In the genomic region with DNA sequence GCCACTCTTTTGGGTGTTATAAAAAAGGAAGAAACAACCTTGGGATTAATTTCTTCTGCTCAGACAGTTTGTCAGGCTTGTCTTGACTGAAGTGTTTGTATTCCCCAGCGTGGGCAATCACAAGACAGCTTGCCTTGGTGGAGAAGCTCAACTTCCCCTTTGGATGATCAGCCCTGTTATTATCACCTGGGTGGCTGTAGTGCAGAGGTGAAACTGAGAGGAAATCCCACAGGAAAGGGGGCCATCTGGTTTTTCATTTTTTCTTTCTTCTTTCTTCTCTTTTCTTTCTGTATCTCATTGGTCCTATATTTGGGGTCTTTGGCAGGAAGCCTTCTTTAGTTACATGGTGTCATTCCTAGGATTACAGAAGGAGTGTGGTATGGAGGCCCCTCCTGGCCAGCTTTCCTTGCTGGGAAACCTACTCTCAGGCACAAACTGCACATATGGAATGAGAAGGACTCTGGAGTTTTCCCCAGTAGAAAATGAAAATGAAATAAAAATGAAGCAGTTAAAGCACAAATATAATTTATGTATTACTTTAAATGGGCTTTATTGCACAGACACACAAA, we compare ENCODE assay signal across 19 mouse cellular contexts. TPM values are rescaled to one million over a fixed set of nuclear protein-coding genes. Genes with fewer than 3 reads are reported as not detected.
DNase-seq lines count a peak whose midpoint lies in the region; ATAC-seq and TF ChIP-seq lines count a peak whose summit lies in the region.
"Had no signal": no experiment of that assay in that cellular context is flagged by ENCODE, and none has a peak within 500 bp of the region (broad histone marks: within the 10 kb centered on the region; RNA-seq: fewer than 3 reads in every experiment).

No protein-coding gene starts in this region.

- H3K36me3 ChIP-seq in intestine, embryonic 14.5 days (ENCODE audit: control insufficient read depth, insufficient read depth, low read length): no peaks in the 10 kb centered on the region
- no peaks in the 10 kb centered on the region for H3K36me3 ChIP-seq in intestine, embryonic 15.5 days
- no peaks in the 10 kb centered on the region for H3K36me3 ChIP-seq in midbrain, embryonic 11.5 days (ENCODE audit: control insufficient read depth, insufficient read depth, low read length)
- no peaks in the 10 kb centered on the region for H3K36me3 ChIP-seq in midbrain, embryonic 10.5 days
- H3K36me3 ChIP-seq in limb, embryonic 14.5 days (ENCODE audit: control insufficient read depth, insufficient read depth, low read length): no peaks in the 10 kb centered on the region
- no peaks in the 10 kb centered on the region for H3K36me3 ChIP-seq in stomach, embryonic 15.5 days
- H3K36me3 ChIP-seq in forebrain, embryonic 16.5 days (ENCODE audit: control insufficient read depth, insufficient read depth): no peaks in the 10 kb centered on the region
- H3K36me3 ChIP-seq: forebrain, embryonic 15.5 days; heart, embryonic 13.5 days; hindbrain, embryonic 12.5 days had no signal

- no peak overlapping the region for H3K4me2 ChIP-seq in intestine, embryonic 14.5 days (ENCODE audit: low read length)
- H3K4me2 ChIP-seq in intestine, embryonic 15.5 days (replicated peaks): no peak overlapping the region
- no peak overlapping the region for H3K4me2 ChIP-seq in midbrain, embryonic 11.5 days
- no peak overlapping the region for H3K4me2 ChIP-seq in limb, embryonic 14.5 days (replicated peaks; ENCODE audit: low read depth, low read length, severe bottlenecking)
- no peak overlapping the region for H3K4me2 ChIP-seq in stomach, embryonic 15.5 days
- H3K4me2 ChIP-seq in forebrain, embryonic 16.5 days (ENCODE audit: low read length): no peak overlapping the region
- H3K4me2 ChIP-seq: forebrain, embryonic 15.5 days; heart, embryonic 13.5 days; hindbrain, embryonic 12.5 days had no signal

- TF ChIP-seq POLR2A in limb, embryonic 14.5 days (IDR thresholded peaks at IDR 0.05; ENCODE audit: borderline replicate concordance, extremely low read depth, insufficient read depth, insufficient read length): no peak

- no peaks in the 10 kb centered on the region for H3K9me3 ChIP-seq in intestine, embryonic 14.5 days (ENCODE audit: control insufficient read depth, low read length)
- H3K9me3 ChIP-seq in intestine, embryonic 15.5 days: no peaks in the 10 kb centered on the region
- H3K9me3 ChIP-seq in midbrain, embryonic 11.5 days (ENCODE audit: control insufficient read depth, low read length): no peaks in the 10 kb centered on the region
- no peaks in the 10 kb centered on the region for H3K9me3 ChIP-seq in midbrain, embryonic 10.5 days (replicated peaks)
- H3K9me3 ChIP-seq in limb, embryonic 14.5 days (ENCODE audit: control insufficient read depth, low read length): no peaks in the 10 kb centered on the region
- no peaks in the 10 kb centered on the region for H3K9me3 ChIP-seq in stomach, embryonic 15.5 days
- H3K9me3 ChIP-seq in forebrain, embryonic 16.5 days (ENCODE audit: control insufficient read depth, low read length): no peaks in the 10 kb centered on the region
- H3K9me3 ChIP-seq: forebrain, embryonic 15.5 days; heart, embryonic 13.5 days; hindbrain, embryonic 12.5 days had no signal

- no peak overlapping the region for H3K4me3 ChIP-seq in intestine, embryonic 14.5 days (ENCODE audit: low read depth, low read length)
- H3K4me3 ChIP-seq in intestine, embryonic 15.5 days (replicated peaks): no peak overlapping the region
- H3K4me3 ChIP-seq in midbrain, embryonic 11.5 days (ENCODE audit: low read depth, low read length): no peak overlapping the region
- H3K4me3 ChIP-seq in midbrain, embryonic 10.5 days: no peak overlapping the region
- H3K4me3 ChIP-seq in limb, embryonic 14.5 days (replicated peaks; ENCODE audit: low read length): no peak overlapping the region
- H3K4me3 ChIP-seq in stomach, embryonic 15.5 days (replicated peaks): no peak overlapping the region
- H3K4me3 ChIP-seq in forebrain, embryonic 16.5 days (replicated peaks; ENCODE audit: low read length): no peak overlapping the region
- H3K4me3 ChIP-seq: forebrain, embryonic 15.5 days; heart, embryonic 13.5 days; hindbrain, embryonic 12.5 days had no signal

- 0 out of 2 replicates have a peak overlapping the region, but pooled peaks have one; percentile 6 for H3K27ac ChIP-seq in intestine, embryonic 14.5 days (ENCODE audit: low read depth)
- no peak overlapping the region for H3K27ac ChIP-seq in intestine, embryonic 15.5 days
- H3K27ac ChIP-seq in midbrain, embryonic 11.5 days (ENCODE audit: low read depth, low read length): no peak overlapping the region
- no peak overlapping the region for H3K27ac ChIP-seq in midbrain, embryonic 10.5 days (replicated peaks)
- no peak overlapping the region for H3K27ac ChIP-seq in limb, embryonic 14.5 days (replicated peaks; ENCODE audit: low read depth, low read length)
- 0 out of 2 replicates have a peak overlapping the region, but pooled peaks have one; percentile 19 for H3K27ac ChIP-seq in stomach, embryonic 15.5 days
- H3K27ac ChIP-seq in forebrain, embryonic 16.5 days (ENCODE audit: low read length): no peak overlapping the region
- H3K27ac ChIP-seq: forebrain, embryonic 15.5 days; hindbrain, embryonic 12.5 days had no signal

- ATAC-seq in intestine, embryonic 14.5 days (replicated peaks; ENCODE audit: low FRiP score, low TSS enrichment, low read depth): no peak
- ATAC-seq in intestine, embryonic 15.5 days: no peak
- no peak for ATAC-seq in midbrain, embryonic 11.5 days (ENCODE audit: low FRiP score)
- peak; percentile 70; the same call in 1 of the 2 replicates for ATAC-seq in limb, embryonic 14.5 days (ENCODE audit: low FRiP score, low read depth)
- no peak for ATAC-seq in stomach, embryonic 15.5 days (ENCODE audit: insufficient read depth, low FRiP score, low read depth)
- ATAC-seq in forebrain, embryonic 16.5 days: no peak
- ATAC-seq: forebrain, embryonic 15.5 days; hindbrain, embryonic 16.5 days had no signal

- 39% methylated on average over 1 of the region's 1 CpGs for WGBS in intestine, embryonic 14.5 days
- 51% methylated on average over 1 of the region's 1 CpGs for WGBS in intestine, embryonic 15.5 days
- WGBS in midbrain, embryonic 11.5 days: 79% methylated on average over 1 of the region's 1 CpGs
- 74% methylated on average over 1 of the region's 1 CpGs for WGBS in midbrain, embryonic 10.5 days
- 44% methylated on average over 1 of the region's 1 CpGs for WGBS in limb, embryonic 14.5 days
- WGBS in stomach, embryonic 15.5 days: 39% methylated on average over 1 of the region's 1 CpGs
- 75% methylated on average over 1 of the region's 1 CpGs for WGBS in forebrain, embryonic 16.5 days

- no peak overlapping the region for H3K9ac ChIP-seq in intestine, embryonic 14.5 days (ENCODE audit: low read length)
- no peak overlapping the region for H3K9ac ChIP-seq in intestine, embryonic 15.5 days
- no peak overlapping the region for H3K9ac ChIP-seq in midbrain, embryonic 11.5 days (ENCODE audit: low read length)
- H3K9ac ChIP-seq in limb, embryonic 14.5 days (ENCODE audit: low read depth, low read length, severe bottlenecking): no peak overlapping the region
- no peak overlapping the region for H3K9ac ChIP-seq in stomach, embryonic 15.5 days
- H3K9ac ChIP-seq in forebrain, embryonic 16.5 days (replicated peaks; ENCODE audit: low read depth, low read length): no peak overlapping the region
- H3K9ac ChIP-seq: forebrain, embryonic 15.5 days; heart, embryonic 13.5 days; hindbrain, embryonic 12.5 days had no signal

- no peak for DNase-seq in intestine, embryonic 14.5 days (ENCODE audit: low spot score)
- peak; percentile 65 for DNase-seq in midbrain, embryonic 11.5 days (ENCODE audit: low spot score, missing footprints)
- no peak for DNase-seq in midbrain, embryonic 10.5 days (ENCODE audit: low spot score)
- peak; percentile 32 for DNase-seq in limb, embryonic 14.5 days (ENCODE audit: low spot score)
- DNase-seq: adrenal gland, adult 2 months; adrenal gland, postnatal 25 days; cerebellum, adult 18-20 months; cerebellum, adult 9-11 months; cerebellum, postnatal 36 days; gastrocnemius, postnatal 10 days; heart, postnatal 10 days; heart, postnatal 4 days had no signal

- peaks cover 7% of the 10 kb centered on the region; the same call in 1 of the 2 replicates for H3K4me1 ChIP-seq in intestine, embryonic 14.5 days (replicated peaks; ENCODE audit: control insufficient read depth, insufficient read depth, low read length)
- H3K4me1 ChIP-seq in intestine, embryonic 15.5 days (replicated peaks): no peaks in the 10 kb centered on the region
- H3K4me1 ChIP-seq in midbrain, embryonic 11.5 days (ENCODE audit: control insufficient read depth, insufficient read depth, low read length): no peaks in the 10 kb centered on the region
- H3K4me1 ChIP-seq in midbrain, embryonic 10.5 days: no peaks in the 10 kb centered on the region
- H3K4me1 ChIP-seq in limb, embryonic 14.5 days (ENCODE audit: control insufficient read depth, insufficient read depth, low read length): peaks cover 6% of the 10 kb centered on the region; the same call in 1 of the 2 replicates
- H3K4me1 ChIP-seq in stomach, embryonic 15.5 days: no peaks in the 10 kb centered on the region; the same call in 1 of the 2 replicates
- no peaks in the 10 kb centered on the region for H3K4me1 ChIP-seq in forebrain, embryonic 16.5 days (replicated peaks; ENCODE audit: control insufficient read depth, insufficient read depth, low read length)
- H3K4me1 ChIP-seq: forebrain, embryonic 15.5 days; hindbrain, embryonic 12.5 days had no signal

- H3K27me3 ChIP-seq in intestine, embryonic 14.5 days (replicated peaks; ENCODE audit: control insufficient read depth, insufficient read depth, low read length): no peaks in the 10 kb centered on the region
- no peaks in the 10 kb centered on the region for H3K27me3 ChIP-seq in intestine, embryonic 15.5 days (replicated peaks)
- H3K27me3 ChIP-seq in midbrain, embryonic 11.5 days (ENCODE audit: control insufficient read depth, insufficient read depth, low read length): no peaks in the 10 kb centered on the region
- H3K27me3 ChIP-seq in midbrain, embryonic 10.5 days (ENCODE audit: low read depth, poor library complexity, severe bottlenecking): no peaks in the 10 kb centered on the region
- H3K27me3 ChIP-seq in limb, embryonic 14.5 days (ENCODE audit: control insufficient read depth, insufficient read depth, low read length): no peaks in the 10 kb centered on the region
- no peaks in the 10 kb centered on the region for H3K27me3 ChIP-seq in stomach, embryonic 15.5 days (replicated peaks)
- H3K27me3 ChIP-seq in forebrain, embryonic 16.5 days (replicated peaks; ENCODE audit: control insufficient read depth, insufficient read depth, low read length): no peaks in the 10 kb centered on the region
- H3K27me3 ChIP-seq: forebrain, embryonic 15.5 days; heart, embryonic 13.5 days; hindbrain, embryonic 12.5 days had no signal

RNA-seq across cellular contexts. Expression of a gene that starts 59.7 kb away (rescaled TPM):
- polyA plus RNA-seq in intestine, embryonic 14.5 days (2014; fragmentation: Nextera tagmentation; extraction: Ambion mirVana): 3.2 and 3.5 TPM in 2 replicates
- polyA plus RNA-seq in intestine, embryonic 15.5 days (2015; fragmentation: Nextera tagmentation; extraction: Ambion mirVana): 2.9 TPM in 2 replicates
- 1.3 and 1.7 TPM in 2 replicates for polyA plus RNA-seq in midbrain, embryonic 11.5 days (2014; fragmentation: Nextera tagmentation; extraction: Ambion mirVana)
- 1.7 and 1.9 TPM in 2 replicates for polyA plus RNA-seq in midbrain, embryonic 10.5 days (2016; fragmentation: Nextera tagmentation; extraction: Ambion mirVana)
- 6.6 and 7.6 TPM in 2 replicates for polyA plus RNA-seq in limb, embryonic 14.5 days (2012; rRNA removed)
- 2.9 and 3.0 TPM in 2 replicates for polyA plus RNA-seq in limb, embryonic 14.5 days (2014; fragmentation: Nextera tagmentation; extraction: Ambion mirVana)
- polyA plus RNA-seq in stomach, embryonic 15.5 days (2015; fragmentation: Nextera tagmentation; extraction: Ambion mirVana): 3.9 and 4.0 TPM in 2 replicates
- polyA plus RNA-seq in forebrain, embryonic 16.5 days (2015; fragmentation: Nextera tagmentation; extraction: Ambion mirVana): 1.3 and 1.4 TPM in 2 replicates

Comparison
In these comparisons a context has a peak if more than half of its experiments do, and no peak if none do; other contexts are left out.
1. DNase-seq: peak in midbrain, embryonic 11.5 days (single experiment) and limb, embryonic 14.5 days (single experiment); none in intestine, embryonic 14.5 days (single experiment) and midbrain, embryonic 10.5 days (single experiment).
2. H3K27ac ChIP-seq: peak in intestine, embryonic 14.5 days (single experiment) and stomach, embryonic 15.5 days (single experiment); none in intestine, embryonic 15.5 days (single experiment), midbrain, embryonic 11.5 days (single experiment), midbrain, embryonic 10.5 days (single experiment), limb, embryonic 14.5 days (single experiment) and forebrain, embryonic 16.5 days (single experiment).